Mouse (Mus musculus) lung, adult 2 months (tissue): ENCODE data around the gene Clca3a1. TPM values are rescaled to one million over a fixed set of nuclear protein-coding genes. Genes with fewer than 3 reads are reported as not detected.

ENCODE experiments used
- DNase-seq: peaks from one replicate; pipeline ENCODE4 v3.0.0; 2022
- H3K4me1 ChIP-seq: fragments of 200-500 bp; 2 replicates; pipeline ENCODE4 v1.6.1; 2011; ENCODE audit warnings: low read length; ENCODE audit not compliant: control insufficient read depth, insufficient read depth
- H3K4me3 ChIP-seq: fragments of 200-500 bp; replicated peaks from 2 replicates; pipeline ENCODE3; 2011; ENCODE audit warnings: low read depth, mild to moderate bottlenecking, control low read depth, low read length; ENCODE audit errors: extremely low read depth
- CTCF ChIP-seq: fragments of 200-500 bp; IDR thresholded peaks from 2 replicates; pipeline ENCODE4 v1.5.1; 2011; ENCODE audit warnings: mild to moderate bottlenecking, low read length, control low read depth; ENCODE audit not compliant: insufficient read depth
- POLR2A ChIP-seq: fragments of 200-500 bp; IDR thresholded peaks from 2 replicates; pipeline ENCODE4 v1.6.1; 2011; ENCODE audit warnings: low read depth, mild to moderate bottlenecking, control low read depth, low read length, borderline replicate concordance; ENCODE audit errors: extremely low read depth
- WGBS: fragments of 180-500 bp; shearing (Covaris S2); methylation state at CpG from one replicate; pipeline ENCODE4 v1.1.7; 2018; 5-methylcytosine and 5-hydroxymethylcytosine counted together
- polyA plus RNA-seq: library from polyadenylated mRNA; depleted of rRNA; stranded (reverse); fragments of >200 nt; gene quantifications from 2 replicates; pipeline ENCODE4 v1.2.3, GENCODE M21; 2012; rRNA removed

Gene Clca3a1
- polyA plus RNA-seq, 1 experiment, result 0.63 TPM

DNA sequence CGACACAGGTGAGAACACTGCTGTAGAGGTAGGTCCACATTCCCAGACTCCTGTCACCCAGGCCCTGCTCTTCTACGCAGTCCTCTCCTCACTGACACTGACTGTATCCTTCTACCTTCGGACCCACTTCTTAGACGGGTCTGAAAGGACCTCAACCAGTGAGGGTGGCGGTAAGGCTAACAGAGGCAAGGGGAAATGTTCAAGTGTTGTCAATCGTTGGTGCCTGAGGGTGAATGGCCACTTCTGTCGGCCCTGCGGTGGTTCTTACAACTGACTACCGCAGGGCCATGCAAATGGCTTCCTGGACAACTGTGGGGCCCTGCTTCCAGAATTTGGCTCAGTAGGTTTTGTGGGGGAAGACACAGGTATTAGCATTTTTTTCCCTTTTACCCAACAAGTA is 73.2 kb downstream of the Clca3a1 start:
- no peak for TF ChIP-seq POLR2A
- no peak for TF ChIP-seq CTCF

DNA sequence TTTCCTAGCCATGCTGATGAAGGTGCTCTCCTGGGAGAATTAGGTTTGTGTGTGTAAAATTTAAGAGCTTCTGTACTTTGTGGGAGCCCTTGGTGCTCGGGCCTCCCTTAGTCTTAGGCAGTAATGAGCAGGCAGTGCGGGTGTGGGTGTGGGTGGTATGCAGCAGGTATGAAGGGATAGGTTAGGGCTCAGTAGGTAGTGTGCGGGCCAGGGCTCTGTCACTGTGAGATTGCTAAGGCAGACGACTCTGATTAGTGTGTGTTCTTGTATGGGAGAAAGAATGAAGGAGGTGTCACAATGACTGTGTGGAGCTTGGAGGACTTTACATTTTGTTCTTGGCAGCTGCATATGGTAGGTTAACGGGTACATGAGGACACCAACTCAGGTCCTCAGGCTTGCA is 74.6 kb downstream of the Clca3a1 start:
- no peak for DNase-seq
- TF ChIP-seq CTCF, result no peak
- TF ChIP-seq POLR2A, result no peak
- Histone ChIP-seq H3K4me1 (no peaks in the 10 kb centered on the region), H3K4me3 (no peak overlapping the region)
- WGBS, result 79% methylated on average over 5 of the region's 5 CpGs

More for the DNA sequence above, 73.2 kb downstream of the Clca3a1 start:
- WGBS, result 84% methylated on average over 9 of the region's 9 CpGs
- Histone ChIP-seq H3K4me1 (no peaks in the 10 kb centered on the region), H3K4me3 (no peak overlapping the region)
- DNase-seq, result no peak

DNA sequence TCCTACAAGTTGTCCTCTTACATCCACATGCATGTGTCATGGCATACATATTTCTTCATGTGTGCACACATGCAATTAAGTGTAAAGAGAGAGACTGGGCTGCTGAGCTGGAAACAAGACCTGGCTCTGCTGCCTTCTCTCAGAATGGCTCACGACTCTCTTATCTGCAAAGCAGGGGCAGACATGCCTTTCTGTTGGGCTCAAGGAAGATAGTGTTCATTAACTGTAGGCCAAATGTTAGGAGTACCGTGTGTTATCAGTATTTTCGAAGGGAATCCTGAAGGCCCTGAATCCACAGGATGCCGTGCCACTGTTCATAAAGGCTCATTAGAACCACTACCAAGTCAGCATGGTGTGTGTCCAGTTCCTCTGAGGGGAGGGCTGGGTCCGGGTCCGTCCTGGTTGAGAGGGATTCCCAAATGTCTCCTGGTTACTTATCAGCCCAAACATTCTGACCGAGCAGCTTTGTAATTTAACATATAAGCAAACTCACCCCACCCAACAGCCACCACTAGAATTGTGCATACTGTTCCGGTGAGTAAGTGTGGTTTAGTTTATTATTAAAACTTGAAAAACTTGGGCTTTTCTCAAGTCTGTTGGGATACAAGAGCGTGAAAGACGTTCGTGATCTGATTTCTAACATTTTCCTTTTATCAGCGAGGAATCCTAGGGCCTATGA is 77.5 kb downstream of the Clca3a1 start:
- no peak for DNase-seq
- Histone ChIP-seq H3K4me1 (no peaks in the 10 kb centered on the region), H3K4me3 (no peak overlapping the region)
- TF ChIP-seq POLR2A (no peak), CTCF (no peak)
- 87% methylated on average over 12 of the region's 12 CpGs for WGBS

DNA sequence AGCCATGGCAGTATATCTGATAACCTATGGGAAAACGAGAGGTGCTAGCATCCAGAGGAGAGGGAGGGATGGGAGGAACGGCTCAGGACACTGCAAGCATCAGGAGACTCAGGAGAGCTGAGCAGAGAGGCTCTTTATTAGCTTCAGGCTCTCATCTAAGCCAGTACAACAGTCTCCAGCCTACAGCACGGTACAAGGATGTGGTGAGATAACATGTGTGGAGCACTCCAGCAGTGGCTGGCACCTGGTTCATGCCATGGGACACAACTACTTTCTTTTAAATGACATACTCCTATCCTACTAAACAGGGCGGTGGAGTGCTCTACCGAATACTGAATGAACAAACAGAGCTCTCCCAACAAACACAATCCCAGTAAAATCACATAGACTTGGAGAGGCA is 79.2 kb downstream of the Clca3a1 start:
- Histone ChIP-seq H3K4me1 (no peaks in the 10 kb centered on the region), H3K4me3 (no peak overlapping the region)
- WGBS, result 75% methylated on average over 5 of the region's 5 CpGs
- no peak for DNase-seq
- TF ChIP-seq POLR2A, result no peak
- no peak for TF ChIP-seq CTCF

DNA sequence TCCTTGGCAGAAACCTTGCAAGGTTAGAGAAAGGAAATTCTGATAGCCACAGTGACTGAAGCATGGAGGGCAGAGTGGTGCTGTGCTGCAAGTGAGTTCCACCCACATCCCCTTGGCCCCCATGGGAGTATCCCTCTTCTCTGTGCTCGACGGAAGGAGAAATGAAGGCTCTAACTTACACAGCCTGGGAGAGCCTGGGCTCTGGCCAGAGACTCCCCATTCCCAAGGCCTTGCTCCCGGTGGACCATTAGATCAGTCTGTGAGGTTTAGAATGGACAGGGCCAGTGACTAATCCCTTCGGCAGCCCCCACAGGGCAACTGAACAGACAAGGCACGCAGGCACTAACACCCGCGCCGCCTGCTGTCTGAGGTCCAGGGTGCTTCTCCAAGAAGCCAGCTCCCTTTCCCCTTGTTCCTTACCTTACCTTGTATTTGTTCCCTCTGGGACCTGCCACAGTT is 81.0 kb downstream of the Clca3a1 start:
- 71% methylated on average over 8 of the region's 8 CpGs for WGBS
- DNase-seq, result no peak
- Histone ChIP-seq H3K4me1 (no peaks in the 10 kb centered on the region), H3K4me3 (no peak overlapping the region)
- TF ChIP-seq POLR2A (no peak), CTCF (no peak)

Other genes with a start within 250 kb of the Clca3a1 start
- gene Hs2st1, start 190.8 kb downstream of the Clca3a1 start, polyA plus RNA-seq, result 26.2 and 28.4 TPM in 2 replicates
- 228 and 245 TPM in 2 replicates for gene Selenof, start 190.7 kb downstream of the Clca3a1 start, polyA plus RNA-seq
- gene Sh3glb1, start 40.6 kb downstream of the Clca3a1 start, polyA plus RNA-seq, result 26.2 and 26.5 TPM in 2 replicates
- gene Clca3a2, start 58.5 kb upstream of the Clca3a1 start, polyA plus RNA-seq, result 0.32 TPM in 1 of 2 replicates, not detected in the other
- gene Clca3b, start 88.4 kb upstream of the Clca3a1 start, polyA plus RNA-seq, result 0.05 and 0.25 TPM in 2 replicates
- gene Clca4b, start 171.6 kb upstream of the Clca3a1 start, polyA plus RNA-seq, result not detected in 2 replicates
- 0.18 TPM in 1 of 2 replicates, not detected in the other for gene Clca4a, start 214.1 kb upstream of the Clca3a1 start, polyA plus RNA-seq